ENCODE assay signal across 11 mouse cellular contexts in the genomic region with DNA sequence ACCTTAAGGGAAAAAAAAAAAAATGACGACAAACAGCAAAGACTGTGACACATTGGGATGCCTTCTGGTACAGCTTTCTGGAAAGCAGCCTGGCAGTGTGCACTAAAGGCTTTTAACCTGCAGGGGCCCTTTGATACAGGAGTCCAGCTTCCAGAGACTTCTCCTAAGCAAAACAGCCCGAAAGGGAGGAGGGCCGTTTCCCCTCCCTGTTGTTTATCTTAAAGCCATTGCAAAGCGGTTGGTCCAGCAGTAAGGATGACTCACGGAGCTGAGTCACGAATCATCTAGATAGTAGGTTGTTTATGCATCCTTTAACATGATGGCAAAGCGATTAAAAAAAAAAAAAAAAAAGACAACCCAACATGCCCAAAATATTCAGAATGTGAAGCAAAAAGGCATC.
DNase-seq lines count a peak whose midpoint lies in the region; ATAC-seq lines count a peak whose summit lies in the region.
"Had no signal": no experiment of that assay in that cellular context is flagged by ENCODE, and none has a peak within 500 bp of the region (broad histone marks: within the 10 kb centered on the region; RNA-seq: fewer than 3 reads in every experiment).

No protein-coding gene starts in this region.

- H3K4me2 ChIP-seq in stomach, embryonic 15.5 days: no peak overlapping the region
- no peak overlapping the region for H3K4me2 ChIP-seq in midbrain, embryonic 16.5 days (ENCODE audit: low read length)
- H3K4me2 ChIP-seq: forebrain, embryonic 12.5 days; hindbrain, embryonic 14.5 days had no signal

- H3K4me1 ChIP-seq in megakaryocyte, embryonic 14.5 days: peaks cover 83% of the 10 kb centered on the region
- H3K4me1 ChIP-seq in stomach, embryonic 15.5 days: no peaks in the 10 kb centered on the region
- H3K4me1 ChIP-seq in midbrain, embryonic 16.5 days (ENCODE audit: control insufficient read depth, insufficient read depth, low read length): no peaks in the 10 kb centered on the region
- H3K4me1 ChIP-seq: forebrain, embryonic 12.5 days had no signal

- no peaks in the 10 kb centered on the region for H3K27me3 ChIP-seq in megakaryocyte, embryonic 14.5 days (replicated peaks)
- H3K27me3 ChIP-seq in stomach, embryonic 15.5 days (replicated peaks): no peaks in the 10 kb centered on the region
- H3K27me3 ChIP-seq in midbrain, embryonic 16.5 days (ENCODE audit: control insufficient read depth, insufficient read depth, low read depth, low read length): no peaks in the 10 kb centered on the region
- H3K27me3 ChIP-seq: forebrain, embryonic 12.5 days had no signal

- H3K9me3 ChIP-seq in megakaryocyte, embryonic 14.5 days: no peaks in the 10 kb centered on the region
- no peaks in the 10 kb centered on the region for H3K9me3 ChIP-seq in stomach, embryonic 15.5 days
- H3K9me3 ChIP-seq in midbrain, embryonic 16.5 days (replicated peaks; ENCODE audit: control insufficient read depth, low read length, poor library complexity, severe bottlenecking): no peaks in the 10 kb centered on the region
- H3K9me3 ChIP-seq: forebrain, embryonic 12.5 days had no signal

- peak overlapping the region; percentile 46 for H3K4me3 ChIP-seq in megakaryocyte, embryonic 14.5 days (replicated peaks)
- no peak overlapping the region for H3K4me3 ChIP-seq in stomach, embryonic 15.5 days (replicated peaks)
- H3K4me3 ChIP-seq in midbrain, embryonic 16.5 days (ENCODE audit: low read depth, low read length): no peak overlapping the region
- H3K4me3 ChIP-seq: forebrain, embryonic 12.5 days; myocyte had no signal

- no peak overlapping the region for H3K9ac ChIP-seq in stomach, embryonic 15.5 days
- no peak overlapping the region for H3K9ac ChIP-seq in midbrain, embryonic 16.5 days (ENCODE audit: low read depth, low read length)
- H3K9ac ChIP-seq: forebrain, embryonic 12.5 days; hindbrain, embryonic 14.5 days had no signal

- peaks cover 15% of the 10 kb centered on the region for H3K36me3 ChIP-seq in megakaryocyte, embryonic 14.5 days (replicated peaks; ENCODE audit: low read length)
- H3K36me3 ChIP-seq in stomach, embryonic 15.5 days: no peaks in the 10 kb centered on the region
- H3K36me3 ChIP-seq in midbrain, embryonic 16.5 days (ENCODE audit: control insufficient read depth, insufficient read depth, low read length): no peaks in the 10 kb centered on the region
- H3K36me3 ChIP-seq: forebrain, embryonic 12.5 days had no signal

- ATAC-seq in megakaryocyte, adult 5-6 weeks (ENCODE audit: poor library complexity, severe bottlenecking): no peak
- 0 out of 2 replicates have a peak, but pooled peaks have one; percentile 30 for ATAC-seq in erythroid progenitor cell, adult 5-6 weeks (replicated peaks; ENCODE audit: low FRiP score, poor library complexity, severe bottlenecking)
- ATAC-seq in stomach, embryonic 15.5 days (ENCODE audit: insufficient read depth, low FRiP score, low read depth): peak; percentile 43; the same call in 1 of the 2 replicates
- no peak for ATAC-seq in midbrain, embryonic 16.5 days
- no peak for ATAC-seq in monocyte, adult 5-6 weeks (replicated peaks; ENCODE audit: insufficient number of reproducible peaks, low FRiP score, low TSS enrichment, poor library complexity, severe bottlenecking)

- H3K27ac ChIP-seq in stomach, embryonic 15.5 days: no peak overlapping the region
- H3K27ac ChIP-seq in midbrain, embryonic 16.5 days (ENCODE audit: low read length): no peak overlapping the region
- H3K27ac ChIP-seq: forebrain, embryonic 12.5 days; hindbrain, embryonic 14.5 days had no signal

- peak; percentile 62 for DNase-seq in adrenal gland, adult 2 months
- DNase-seq in adrenal gland, adult 8-10 months: no peak

- 23% methylated on average over 7 of the region's 7 CpGs for WGBS in stomach, embryonic 15.5 days
- WGBS in midbrain, embryonic 16.5 days: 67% methylated on average over 7 of the region's 7 CpGs

Comparison
In these comparisons a context has a peak if more than half of its experiments do, and no peak if none do; other contexts are left out.
1. ATAC-seq: peak in erythroid progenitor cell, adult 5-6 weeks (single experiment) and stomach, embryonic 15.5 days (single experiment); none in megakaryocyte, adult 5-6 weeks (single experiment), midbrain, embryonic 16.5 days (single experiment) and monocyte, adult 5-6 weeks (single experiment).